Mouse (Mus musculus) cerebral cortex, adult 2 months (tissue): Measurements from ENCODE around the gene Ggt5.

Experiments used
- WGBS: fragments of 180-500 bp; shearing (Covaris S2); methylation state at CpG from one replicate; pipeline ENCODE4 v1.1.7; 2018; 5-methylcytosine and 5-hydroxymethylcytosine counted together

Gene Ggt5

GRCm38 (mm10) chr10:75568441-75568840, 20.7 kb upstream of the Ggt5 start:
- 37% methylated on average over 11 of the region's 11 CpGs for WGBS

DNA sequence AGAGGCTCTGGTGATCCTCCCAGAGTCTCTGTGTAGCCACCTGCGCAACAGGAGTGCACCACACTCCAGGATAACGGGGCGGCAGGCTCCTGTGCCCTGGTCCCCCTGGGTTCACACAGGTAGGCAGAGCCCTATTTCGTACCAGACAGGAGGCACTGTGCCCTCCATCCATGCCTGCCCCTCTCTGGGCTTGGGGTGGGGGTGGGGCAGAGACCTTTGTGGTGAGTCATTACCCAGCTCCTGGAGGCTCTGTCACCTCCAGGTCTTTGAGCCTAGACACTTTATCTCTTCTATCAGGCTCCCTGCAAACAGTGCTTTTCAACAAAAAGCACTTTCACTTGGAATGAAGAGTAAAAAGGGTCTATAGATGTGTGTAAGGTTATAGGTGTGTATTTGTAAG, 20.3 kb upstream of the Ggt5 start:
- WGBS, result 67% methylated on average over 4 of the region's 4 CpGs

DNA sequence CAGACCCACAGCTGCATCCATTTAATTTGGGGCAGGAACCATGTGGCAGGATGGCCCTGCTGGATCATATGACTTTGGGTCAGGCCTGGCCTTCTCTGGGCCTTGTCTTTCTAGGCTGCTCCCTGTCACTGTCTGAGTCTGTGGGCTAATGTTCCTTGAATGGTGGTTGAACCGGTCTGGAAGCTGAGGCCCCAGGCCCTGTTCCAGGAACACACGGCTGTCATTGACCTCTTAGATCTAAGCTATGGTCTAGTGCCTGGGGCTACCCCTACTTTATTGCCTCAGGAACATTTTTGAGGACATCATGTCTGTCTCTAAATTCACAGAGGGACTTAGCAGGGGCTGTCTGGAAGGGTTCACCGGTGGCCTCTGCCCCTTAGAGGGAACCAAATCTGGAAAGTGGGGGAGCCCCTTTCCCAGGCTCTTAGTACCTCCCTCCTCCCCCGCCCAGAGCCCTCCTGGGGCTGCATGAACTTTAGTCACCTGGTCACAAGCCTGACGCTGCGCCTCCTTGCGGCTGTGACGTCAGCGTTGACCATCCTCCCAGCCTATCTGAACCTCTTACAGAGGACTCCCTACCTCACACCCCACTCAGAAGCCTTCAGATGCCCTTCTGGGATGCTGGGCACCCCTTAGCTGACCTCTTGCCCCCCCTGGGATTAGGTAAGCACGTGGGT, 18.0 kb upstream of the Ggt5 start:
- WGBS, result 64% methylated on average over 10 of the region's 10 CpGs

DNA sequence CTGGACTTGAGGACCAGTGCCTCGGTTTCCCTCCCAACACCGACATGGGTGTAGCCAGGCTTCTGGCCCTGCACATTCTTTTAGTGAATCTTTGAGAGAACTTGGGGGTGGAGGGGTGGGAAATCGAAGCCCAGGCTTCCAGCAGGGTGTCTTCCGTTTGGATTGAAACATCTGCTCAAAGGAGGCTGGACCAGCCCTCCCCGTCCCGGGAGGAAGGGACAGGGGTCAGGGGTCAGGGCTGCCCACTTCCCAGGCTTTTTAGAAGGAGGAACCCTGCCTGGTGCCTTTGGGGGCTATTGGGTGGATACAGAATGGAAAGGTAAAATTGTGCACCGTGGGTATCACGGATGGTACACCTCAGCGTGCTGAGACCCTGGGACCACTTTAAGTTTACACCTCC, 17.2 kb upstream of the Ggt5 start:
- WGBS, result 46% methylated on average over 9 of the region's 9 CpGs

- WGBS, result 76% methylated on average over 10 of the region's 10 CpGs
Measured at GRCm38 (mm10) chr10:75573181-75573580, 16.0 kb upstream of the Ggt5 start.

DNA sequence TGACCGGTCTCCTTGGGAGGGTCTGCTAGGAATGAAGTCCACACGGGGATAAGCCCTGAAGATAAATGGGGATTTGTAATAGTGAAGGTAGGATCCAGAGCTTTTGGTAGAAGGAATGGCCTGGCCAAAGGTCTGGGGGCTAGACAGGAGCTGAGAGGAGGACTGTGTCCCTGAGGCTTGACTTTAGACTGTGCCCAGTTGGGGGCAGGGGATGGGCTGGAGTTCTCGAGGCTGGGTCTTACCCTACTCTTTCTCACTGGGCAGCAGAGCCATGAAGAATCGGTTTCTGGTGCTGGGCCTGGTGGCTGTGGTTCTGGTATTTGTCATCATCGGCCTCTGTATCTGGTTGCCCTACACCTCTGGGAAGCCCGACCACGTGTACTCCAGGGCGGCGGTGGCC, 15.2 kb upstream of the Ggt5 start:
- 94% methylated on average over 9 of the region's 9 CpGs for WGBS

GRCm38 (mm10) chr10:75579129-75579528, 10.0 kb upstream of the Ggt5 start:
- 90% methylated on average over 6 of the region's 6 CpGs for WGBS

DNA sequence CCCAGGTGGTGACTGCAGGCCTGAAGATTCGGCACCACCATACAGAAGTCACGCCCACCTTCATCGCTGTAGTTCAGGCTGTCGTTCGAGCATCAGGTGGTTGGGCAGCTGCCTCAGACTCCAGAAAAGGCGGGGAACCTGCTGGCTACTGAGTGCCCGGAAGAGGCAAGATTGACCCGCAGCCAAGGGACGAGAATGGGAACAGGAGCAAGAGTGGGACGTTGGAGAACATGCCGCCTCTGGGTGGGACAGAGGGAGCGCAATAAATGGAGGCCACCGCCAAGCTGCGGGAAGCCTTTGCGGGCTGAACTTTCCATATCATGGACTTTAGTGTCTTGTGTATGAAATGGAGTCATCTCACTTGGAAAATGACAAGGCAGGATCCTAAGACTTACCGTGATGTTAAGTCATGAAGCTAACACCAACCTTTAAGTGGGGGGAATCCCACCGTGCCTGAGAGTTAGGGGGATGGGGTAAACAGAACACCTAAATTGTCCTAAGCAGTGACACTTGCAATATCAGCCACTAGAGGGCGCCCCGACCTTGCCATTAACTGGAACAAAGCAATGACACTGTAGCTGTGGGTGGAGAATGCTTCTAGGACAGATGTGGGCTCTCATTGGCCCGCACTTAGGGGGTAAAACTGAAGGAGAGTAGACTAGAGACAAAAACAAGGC, 3.1 kb upstream of the Ggt5 start:
- 17% methylated on average over 20 of the region's 20 CpGs for WGBS

DNA sequence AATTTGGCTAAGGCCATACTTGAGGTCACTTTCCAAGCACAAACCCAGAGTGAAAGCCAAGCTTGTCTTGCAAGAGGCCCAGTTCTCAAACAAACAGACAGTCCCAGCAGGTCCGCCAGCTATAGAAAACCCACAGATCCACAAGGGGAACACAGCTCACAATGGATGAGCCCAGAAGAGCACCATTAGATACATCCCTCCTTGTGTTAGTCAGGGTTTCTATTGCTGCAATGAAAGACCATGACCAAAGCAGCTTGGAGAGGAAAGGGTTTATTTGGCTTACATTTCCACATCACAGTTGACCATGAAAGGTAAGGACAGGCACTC, 2.6 kb upstream of the Ggt5 start:
- WGBS, result 61% methylated on average over 1 of the region's 1 CpGs

GRCm38 (mm10) chr10:75587781-75588180, 1.4 kb upstream of the Ggt5 start:
- WGBS, result 78% methylated on average over 4 of the region's 4 CpGs

DNA sequence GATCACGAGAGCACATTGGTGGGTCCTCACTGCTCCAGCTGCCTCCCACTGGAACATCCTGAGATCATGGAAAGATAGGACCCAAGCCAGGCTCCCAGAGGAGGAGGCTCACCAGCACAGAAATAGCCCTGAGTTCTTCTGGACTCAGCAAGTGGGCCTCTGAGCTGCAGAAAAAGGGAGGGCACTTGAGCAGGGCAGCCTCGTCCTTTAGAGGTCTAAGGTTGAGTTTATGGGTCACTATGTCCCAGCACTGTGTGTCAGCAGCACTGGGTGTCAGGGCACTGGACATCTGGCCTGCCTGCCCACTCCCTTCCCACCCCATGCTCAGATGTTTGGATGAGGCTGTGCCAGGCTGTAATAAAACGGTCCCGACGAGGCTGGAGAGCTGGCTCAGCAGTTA, 804 bp upstream of the Ggt5 start:
- WGBS, result 77% methylated on average over 5 of the region's 5 CpGs

GRCm38 (mm10) chr10:75589651-75590050, 511 bp downstream of the Ggt5 start:
- WGBS, result 77% methylated on average over 16 of the region's 16 CpGs

GRCm38 (mm10) chr10:75591211-75591894, 2.2 kb downstream of the Ggt5 start:
- 81% methylated on average over 12 of the region's 12 CpGs for WGBS

DNA sequence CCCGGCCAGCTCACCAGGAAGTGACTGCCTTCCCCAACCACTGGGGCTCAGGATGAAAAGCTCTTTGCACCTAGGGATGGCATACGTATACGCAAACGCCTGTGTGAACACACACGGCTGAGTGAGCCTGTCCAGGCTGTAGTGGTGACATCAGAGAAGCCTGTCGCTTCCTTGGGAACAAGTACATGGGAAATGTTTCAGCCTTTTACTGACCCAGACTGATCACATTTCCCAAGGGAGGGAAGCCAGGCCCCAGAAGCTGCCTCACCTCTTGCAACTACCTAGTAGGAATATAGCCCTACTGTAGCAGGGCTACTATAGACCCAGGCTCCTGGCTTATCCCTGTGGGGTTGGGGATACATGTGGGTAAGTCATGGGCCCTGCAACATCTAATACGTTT, 3.4 kb downstream of the Ggt5 start:
- 79% methylated on average over 7 of the region's 7 CpGs for WGBS

DNA sequence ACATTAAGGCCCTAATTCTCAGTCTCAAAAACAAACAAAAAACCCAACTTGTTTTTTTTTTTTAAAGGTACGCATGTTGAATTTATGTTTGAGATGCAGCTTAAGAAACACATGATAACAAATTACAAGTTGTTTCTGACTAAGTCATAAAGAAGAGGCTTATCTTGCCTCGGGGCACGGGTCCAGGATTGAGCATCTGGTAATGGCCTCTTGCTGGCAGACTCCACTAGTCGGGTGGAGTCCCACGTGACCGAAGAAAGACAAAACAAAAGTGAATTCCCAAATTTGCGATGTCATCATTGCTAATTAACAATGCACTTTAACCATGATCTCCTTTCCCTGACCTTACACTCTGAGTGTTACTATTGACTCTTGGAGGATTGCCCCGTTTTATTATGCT, 6.8 kb downstream of the Ggt5 start:
- 59% methylated on average over 8 of the region's 8 CpGs for WGBS

GRCm38 (mm10) chr10:75600189-75600730, 11.1 kb downstream of the Ggt5 start:
- 84% methylated on average over 7 of the region's 7 CpGs for WGBS

DNA sequence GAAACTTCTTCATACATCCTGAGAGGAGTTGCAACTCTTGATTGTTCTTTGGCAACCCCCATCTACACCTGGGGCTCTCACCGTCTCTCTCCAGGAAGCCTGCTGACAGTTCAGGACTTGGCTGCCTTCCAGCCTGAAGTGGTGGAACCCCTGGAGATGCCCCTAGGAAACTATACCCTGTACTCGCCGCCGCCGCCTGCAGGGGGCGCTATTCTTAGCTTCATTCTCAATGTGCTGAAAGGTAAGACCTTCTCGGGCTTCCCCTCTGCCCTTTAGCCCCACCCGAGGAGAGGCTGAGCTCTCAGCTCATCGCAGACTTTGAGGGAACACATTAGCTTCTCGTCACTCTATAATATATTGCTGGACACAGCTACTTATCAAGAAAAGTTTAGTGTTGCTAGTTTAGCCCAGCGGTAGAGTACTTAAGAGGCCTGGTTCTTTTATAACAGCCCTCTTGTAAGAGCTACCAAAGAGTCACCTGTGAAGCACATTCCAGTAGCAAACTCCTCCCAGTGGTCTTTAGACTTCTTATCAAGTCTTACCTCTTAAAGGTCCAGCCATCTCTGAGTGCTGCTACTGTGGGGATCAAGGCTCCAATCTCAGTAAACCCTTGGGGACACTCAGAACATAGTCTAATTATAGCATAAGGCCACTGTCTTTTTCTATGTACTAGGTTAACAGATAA, 16.2 kb downstream of the Ggt5 start:
- 43% methylated on average over 11 of the region's 11 CpGs for WGBS

DNA sequence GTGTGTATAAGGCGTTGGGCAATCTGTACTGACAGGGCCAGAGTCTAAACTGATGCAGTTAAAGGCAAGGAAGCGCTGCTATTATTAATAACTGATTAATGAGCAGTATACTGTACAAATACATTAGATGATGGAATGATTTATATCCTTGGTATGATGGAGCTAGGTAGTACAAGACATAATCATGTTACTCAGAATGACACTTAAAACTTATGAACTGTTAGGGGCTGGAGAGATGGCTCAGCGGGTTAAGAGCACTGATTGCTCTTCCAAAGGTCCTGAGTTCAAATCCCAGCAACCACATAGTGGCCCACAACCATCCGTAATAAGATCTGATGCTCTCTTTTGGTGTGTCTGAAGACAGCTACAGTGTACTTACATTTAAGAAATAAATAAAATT, 18.1 kb downstream of the Ggt5 start:
- WGBS, result 93% methylated on average over 4 of the region's 4 CpGs

GRCm38 (mm10) chr10:75608975-75609374, 19.8 kb downstream of the Ggt5 start:
- 95% methylated on average over 11 of the region's 11 CpGs for WGBS

DNA sequence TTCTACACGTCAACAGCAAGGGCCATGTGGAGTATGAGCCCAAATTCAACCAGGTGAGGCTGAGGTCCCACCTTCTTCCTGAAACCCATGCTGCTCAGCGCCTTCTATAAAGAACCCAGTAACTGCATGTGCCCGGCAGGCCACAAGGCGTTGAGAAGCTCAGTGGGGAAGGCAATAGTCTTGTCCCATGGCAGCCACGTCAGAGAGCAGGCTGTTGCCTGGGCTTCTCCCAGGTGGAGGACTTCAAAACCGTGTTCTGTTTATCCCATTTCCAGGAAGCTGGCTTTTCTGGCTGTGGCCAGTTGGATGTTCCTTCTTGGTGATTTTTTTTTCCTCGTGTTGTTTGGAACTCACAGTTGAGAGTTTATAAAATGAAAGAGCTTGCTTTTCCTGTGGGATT, 21.3 kb downstream of the Ggt5 start:
- WGBS, result 81% methylated on average over 7 of the region's 7 CpGs

- WGBS, result 88% methylated on average over 4 of the region's 4 CpGs
Measured at GRCm38 (mm10) chr10:75616044-75616443, 26.9 kb downstream of the Ggt5 start.

- WGBS, result 40% methylated on average over 3 of the region's 3 CpGs
Measured at GRCm38 (mm10) chr10:75620818-75621217, 31.7 kb downstream of the Ggt5 start.
